Mouse (Mus musculus) neural tube, embryonic 13.5 days (tissue): ENCODE data around the gene Arap1. TPM values are rescaled to one million over a fixed set of nuclear protein-coding genes. Genes with fewer than 3 reads are reported as not detected.
A peak's percentile ranks its signal among the peaks of the same experiment; 100 is the strongest.

Experiments used
- ATAC-seq: fragments of 200-750 bp; cut with Nextera tagmentation; 2 replicates; pipeline ENCODE4 v1.8.0; 2017; ENCODE audit warnings: low read depth, mild to moderate bottlenecking, moderate TSS enrichment, moderate library complexity
- H3K27ac ChIP-seq: fragments of 300-500 bp; sonication (generic); replicated peaks from 2 replicates; pipeline ENCODE4 v1.5.1; 2015; ENCODE audit warnings: moderate library complexity, mild to moderate bottlenecking, inconsistent platforms
- H3K27me3 ChIP-seq: fragments of 300-500 bp; sonication (generic); 2 replicates; pipeline ENCODE4 v1.6.1; 2015; ENCODE audit warnings: mild to moderate bottlenecking, inconsistent platforms
- H3K36me3 ChIP-seq: fragments of 300-500 bp; sonication (generic); 2 replicates; pipeline ENCODE4 v1.6.1; 2015; ENCODE audit warnings: mild to moderate bottlenecking, inconsistent platforms
- H3K4me1 ChIP-seq: fragments of 300-500 bp; sonication (generic); replicated peaks from 2 replicates; pipeline ENCODE4 v1.6.1; 2015; ENCODE audit warnings: inconsistent platforms
- H3K4me2 ChIP-seq: fragments of 300-500 bp; sonication (generic); 2 replicates; pipeline ENCODE4 v1.6.1; 2015; ENCODE audit warnings: inconsistent platforms, mild to moderate bottlenecking, moderate library complexity
- H3K4me3 ChIP-seq: fragments of 300-500 bp; sonication (generic); 2 replicates; pipeline ENCODE4 v1.5.1; 2015; ENCODE audit warnings: mild to moderate bottlenecking, inconsistent platforms
- H3K9ac ChIP-seq: fragments of 300-500 bp; sonication (generic); 2 replicates; pipeline ENCODE4 v1.6.1; 2015; ENCODE audit warnings: moderate library complexity, mild to moderate bottlenecking, inconsistent platforms
- H3K9me3 ChIP-seq: fragments of 300-500 bp; sonication (generic); 2 replicates; pipeline ENCODE4 v1.6.1; 2016; ENCODE audit warnings: inconsistent platforms
- WGBS: fragments of 180-500 bp; shearing (Covaris S2); methylation state at CpG from one replicate; pipeline ENCODE4 v1.1.7; 2015; 5-methylcytosine and 5-hydroxymethylcytosine counted together
- polyA plus RNA-seq: library from polyadenylated mRNA; unstranded; fragments of >200 nt; fragmentation: Nextera tagmentation; extraction: Ambion mirVana; gene quantifications from 2 replicates; pipeline ENCODE4 v1.2.1, GENCODE M21; 2015

Gene Arap1
- polyA plus RNA-seq, 1 experiment from 2014 or later = 11.2 TPM

- Histone ChIP-seq H3K27ac (peak overlapping the region; percentile 15; the same call in 1 of the 2 replicates), H3K9ac (peak overlapping the region; percentile 38; the same call in 1 of the 2 replicates), H3K36me3 (no peaks in the 10 kb centered on the region), H3K9me3 (no peaks in the 10 kb centered on the region), H3K4me1 (peaks cover 19% of the 10 kb centered on the region), H3K4me3 (no peak overlapping the region), H3K4me2 (no peak overlapping the region), H3K27me3 (0 out of 2 replicates have a peak, but pooled peaks cover under 1% of the 10 kb centered on the region)
- WGBS = 70% methylated on average over 4 of the region's 4 CpGs
- ATAC-seq = peak; percentile 49; the same call in 1 of the 2 replicates
Measured at GRCm38 (mm10) chr7:101328621-101329158, 19.2 kb upstream of the Arap1 start.

GRCm38 (mm10) chr7:101329606-101330005 lies 18.3 kb upstream of the Arap1 start:
- ATAC-seq = no peak
- H3K27me3 ChIP-seq = no peaks in the 10 kb centered on the region
- peaks cover 19% of the 10 kb centered on the region for H3K4me1 ChIP-seq
- no peaks in the 10 kb centered on the region for H3K9me3 ChIP-seq
- H3K4me3 ChIP-seq = no peak overlapping the region
- no peak overlapping the region for H3K27ac ChIP-seq
- no peak overlapping the region for H3K9ac ChIP-seq
- H3K4me2 ChIP-seq = no peak overlapping the region
- WGBS = 79% methylated on average over 4 of the region's 4 CpGs
- H3K36me3 ChIP-seq = no peaks in the 10 kb centered on the region

- no peak for ATAC-seq
- no peak overlapping the region for H3K9ac ChIP-seq
- 72% methylated on average over 10 of the region's 10 CpGs for WGBS
- H3K36me3 ChIP-seq = no peaks in the 10 kb centered on the region
- no peaks in the 10 kb centered on the region for H3K9me3 ChIP-seq
- no peak overlapping the region for H3K4me3 ChIP-seq
- no peak overlapping the region for H3K27ac ChIP-seq
- peaks cover 19% of the 10 kb centered on the region for H3K4me1 ChIP-seq
- no peak overlapping the region for H3K4me2 ChIP-seq
- no peaks in the 10 kb centered on the region for H3K27me3 ChIP-seq
Measured at GRCm38 (mm10) chr7:101330074-101330840, 17.6 kb upstream of the Arap1 start.

GRCm38 (mm10) chr7:101330841-101331173 lies 17.1 kb upstream of the Arap1 start:
- peaks cover 19% of the 10 kb centered on the region for H3K4me1 ChIP-seq
- 80% methylated on average over 4 of the region's 4 CpGs for WGBS
- H3K27ac ChIP-seq = no peak overlapping the region
- no peaks in the 10 kb centered on the region for H3K27me3 ChIP-seq
- no peak for ATAC-seq
- H3K4me3 ChIP-seq = no peak overlapping the region
- no peaks in the 10 kb centered on the region for H3K36me3 ChIP-seq
- H3K9ac ChIP-seq = no peak overlapping the region
- H3K9me3 ChIP-seq = no peaks in the 10 kb centered on the region
- H3K4me2 ChIP-seq = no peak overlapping the region

- ATAC-seq = no peak
- Histone ChIP-seq H3K27me3 (no peaks in the 10 kb centered on the region), H3K27ac (no peak overlapping the region), H3K4me2 (no peak overlapping the region), H3K4me1 (peaks cover 19% of the 10 kb centered on the region), H3K4me3 (no peak overlapping the region), H3K36me3 (no peaks in the 10 kb centered on the region), H3K9ac (no peak overlapping the region), H3K9me3 (no peaks in the 10 kb centered on the region)
- WGBS = 78% methylated on average over 5 of the region's 5 CpGs
Measured at GRCm38 (mm10) chr7:101332045-101332831, 15.6 kb upstream of the Arap1 start.

- Histone ChIP-seq H3K9me3 (no peaks in the 10 kb centered on the region), H3K9ac (no peak overlapping the region), H3K36me3 (no peaks in the 10 kb centered on the region), H3K4me1 (no peaks in the 10 kb centered on the region), H3K27ac (no peak overlapping the region), H3K4me3 (no peak overlapping the region), H3K27me3 (no peaks in the 10 kb centered on the region), H3K4me2 (no peak overlapping the region)
- 98% methylated on average over 2 of the region's 2 CpGs for WGBS
- ATAC-seq = no peak
Measured at GRCm38 (mm10) chr7:101335228-101335627, 12.6 kb upstream of the Arap1 start.

GRCm38 (mm10) chr7:101336686-101337085 lies 11.2 kb upstream of the Arap1 start:
- Histone ChIP-seq H3K4me3 (no peak overlapping the region), H3K9ac (no peak overlapping the region), H3K4me2 (no peak overlapping the region), H3K36me3 (no peaks in the 10 kb centered on the region), H3K27ac (no peak overlapping the region), H3K4me1 (no peaks in the 10 kb centered on the region), H3K9me3 (no peaks in the 10 kb centered on the region), H3K27me3 (no peaks in the 10 kb centered on the region)
- 85% methylated on average over 3 of the region's 3 CpGs for WGBS
- ATAC-seq = no peak

GRCm38 (mm10) chr7:101337401-101337800 lies 10.5 kb upstream of the Arap1 start:
- no peak overlapping the region for H3K9ac ChIP-seq
- no peaks in the 10 kb centered on the region for H3K4me1 ChIP-seq
- WGBS = 81% methylated on average over 3 of the region's 3 CpGs
- no peaks in the 10 kb centered on the region for H3K27me3 ChIP-seq
- no peak overlapping the region for H3K27ac ChIP-seq
- no peak for ATAC-seq
- H3K4me2 ChIP-seq = no peak overlapping the region
- no peaks in the 10 kb centered on the region for H3K9me3 ChIP-seq
- H3K36me3 ChIP-seq = no peaks in the 10 kb centered on the region
- H3K4me3 ChIP-seq = no peak overlapping the region

- Histone ChIP-seq H3K4me3 (no peak overlapping the region), H3K9me3 (no peaks in the 10 kb centered on the region), H3K4me2 (no peak overlapping the region), H3K27ac (no peak overlapping the region), H3K27me3 (no peaks in the 10 kb centered on the region), H3K36me3 (no peaks in the 10 kb centered on the region), H3K4me1 (no peaks in the 10 kb centered on the region; the same call in 1 of the 2 replicates), H3K9ac (no peak overlapping the region)
- ATAC-seq = no peak
- WGBS = 73% methylated on average over 6 of the region's 6 CpGs
Measured at GRCm38 (mm10) chr7:101341405-101341804, 6.5 kb upstream of the Arap1 start.

GRCm38 (mm10) chr7:101343135-101343534 lies 4.7 kb upstream of the Arap1 start:
- Histone ChIP-seq H3K4me2 (no peak overlapping the region), H3K27me3 (no peaks in the 10 kb centered on the region), H3K27ac (no peak overlapping the region), H3K4me3 (no peak overlapping the region), H3K9ac (no peak overlapping the region), H3K36me3 (no peaks in the 10 kb centered on the region), H3K4me1 (peaks cover 7% of the 10 kb centered on the region), H3K9me3 (no peaks in the 10 kb centered on the region)
- no peak for ATAC-seq
- 75% methylated on average over 7 of the region's 7 CpGs for WGBS

GRCm38 (mm10) chr7:101344892-101345291 lies 3.0 kb upstream of the Arap1 start:
- ATAC-seq = no peak
- H3K4me3 ChIP-seq = no peak overlapping the region
- H3K4me2 ChIP-seq = no peak overlapping the region
- peaks cover 12% of the 10 kb centered on the region for H3K4me1 ChIP-seq
- no peaks in the 10 kb centered on the region for H3K9me3 ChIP-seq
- H3K27ac ChIP-seq = no peak overlapping the region
- H3K27me3 ChIP-seq = peaks cover 13% of the 10 kb centered on the region
- WGBS = 76% methylated on average over 4 of the region's 4 CpGs
- no peaks in the 10 kb centered on the region for H3K36me3 ChIP-seq
- H3K9ac ChIP-seq = no peak overlapping the region

- Histone ChIP-seq H3K9ac (no peak overlapping the region), H3K4me1 (peaks cover 12% of the 10 kb centered on the region), H3K4me2 (no peak overlapping the region), H3K4me3 (no peak overlapping the region), H3K27me3 (peaks cover 13% of the 10 kb centered on the region), H3K36me3 (no peaks in the 10 kb centered on the region), H3K9me3 (no peaks in the 10 kb centered on the region), H3K27ac (no peak overlapping the region)
- no peak for ATAC-seq
- 83% methylated on average over 2 of the region's 2 CpGs for WGBS
Measured at GRCm38 (mm10) chr7:101346991-101347390, 876 bp upstream of the Arap1 start.
